Mouse (Mus musculus) kidney, adult 2 months (tissue): ENCODE data around the gene Lrp5.

Experiments
- CTCF ChIP-seq: fragments of 200-500 bp; conservative IDR thresholded peaks from 2 replicates; pipeline ENCODE4 v1.5.1; 2011; ENCODE audit warnings: low read depth, mild to moderate bottlenecking, control low read depth, low read length, moderate library complexity, mixed read lengths; ENCODE audit not compliant: insufficient read depth, insufficient read length
- POLR2A ChIP-seq: fragments of 200-500 bp; IDR thresholded peaks from one replicate; pipeline ENCODE4 v1.6.1; 2011; ENCODE audit warnings: low read depth, low read length, control low read depth

GRCm38 (mm10) chr19:3549263-3549662, 137.1 kb downstream of the Lrp5 start:
- no peak for TF ChIP-seq CTCF
- TF ChIP-seq POLR2A: no peak
